Mouse (Mus musculus): ENCODE measurements around the gene Atrnl1. TPM values are rescaled to one million over a fixed set of nuclear protein-coding genes. Genes with fewer than 3 reads are reported as not detected.
"Not testable (repeated sequence)": the region's sequence is repeated elsewhere in the genome, so short reads cannot be mapped to it uniquely, and the experiment has no call there.

Gene Atrnl1
- polyA plus RNA-seq, 1 experiment from 2014 or later = 2.9 TPM

DNA sequence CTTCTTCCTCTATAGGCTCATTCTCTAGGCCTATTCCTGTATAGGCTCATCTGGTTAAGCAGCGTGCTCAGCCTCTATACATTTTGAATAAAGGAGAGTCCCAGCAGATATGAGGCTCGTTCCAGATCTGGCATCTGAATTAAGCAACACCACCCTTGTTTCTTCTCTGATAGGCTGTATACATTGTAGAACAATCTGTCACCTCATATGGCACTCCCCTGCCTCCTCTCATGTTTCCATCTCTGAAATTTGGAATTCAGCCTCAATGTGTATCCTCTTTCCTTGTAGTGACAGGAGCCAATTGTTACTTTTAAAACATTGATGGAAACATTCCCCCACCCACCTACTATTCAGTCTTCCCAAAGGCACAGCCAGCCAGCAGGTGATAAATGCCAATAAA, 414.2 kb downstream of the Atrnl1 start:
- H3K4me3 ChIP-seq (ENCODE audit: low read depth, low read length) = no peak overlapping the region
- no peak overlapping the region for H3K4me2 ChIP-seq
- H3K27ac ChIP-seq (ENCODE audit: low read depth, low read length) = no peak overlapping the region
- H3K9ac ChIP-seq (ENCODE audit: low read depth, low read length) = no peak overlapping the region
- no peaks in the 10 kb centered on the region for H3K4me1 ChIP-seq (replicated peaks; ENCODE audit: control insufficient read depth, insufficient read depth, low read length)
- no peaks in the 10 kb centered on the region for H3K9me3 ChIP-seq (ENCODE audit: control insufficient read depth, low read length)
- no peaks in the 10 kb centered on the region for H3K36me3 ChIP-seq (ENCODE audit: control insufficient read depth, insufficient read depth, low read length)
- DNase-seq (ENCODE audit: low spot score) = no peak
- no peaks in the 10 kb centered on the region for H3K27me3 ChIP-seq (replicated peaks; ENCODE audit: control insufficient read depth, insufficient read depth, low read length)
- no peak for ATAC-seq (replicated peaks; ENCODE audit: low FRiP score)
- WGBS = 94% methylated on average over 2 of the region's 2 CpGs

DNA sequence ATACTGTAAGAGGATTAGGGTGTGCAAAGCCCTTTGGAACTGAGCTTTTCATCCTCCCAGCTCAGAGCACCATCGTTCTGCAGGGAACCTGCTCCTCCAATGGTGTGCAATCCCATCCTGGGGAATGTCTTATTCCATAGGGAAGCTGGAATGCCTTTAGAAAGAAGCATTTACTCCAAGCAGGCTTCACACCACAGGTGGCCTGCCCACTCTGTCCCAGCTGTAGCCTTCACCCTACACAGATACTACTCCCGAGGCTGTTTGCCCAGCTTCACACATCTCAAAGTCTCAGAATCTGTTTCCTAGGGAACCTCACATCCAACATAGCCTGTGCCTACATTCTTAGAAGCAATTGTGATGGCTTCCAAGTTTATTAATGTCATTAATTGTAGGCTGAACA, 418.8 kb downstream of the Atrnl1 start:
- H3K36me3 ChIP-seq (ENCODE audit: control insufficient read depth, insufficient read depth, low read length) = no peaks in the 10 kb centered on the region; the same call in 1 of the 2 replicates
- H3K9ac ChIP-seq (ENCODE audit: low read depth, low read length) = no peak overlapping the region
- no peak overlapping the region for H3K4me2 ChIP-seq
- H3K4me3 ChIP-seq (ENCODE audit: low read depth, low read length) = no peak overlapping the region
- no peaks in the 10 kb centered on the region for H3K27me3 ChIP-seq (replicated peaks; ENCODE audit: control insufficient read depth, insufficient read depth, low read length)
- no peaks in the 10 kb centered on the region for H3K4me1 ChIP-seq (replicated peaks; ENCODE audit: control insufficient read depth, insufficient read depth, low read length)
- no peak overlapping the region for H3K27ac ChIP-seq (ENCODE audit: low read depth, low read length)
- no peak for ATAC-seq (replicated peaks; ENCODE audit: low FRiP score)
- H3K9me3 ChIP-seq (ENCODE audit: control insufficient read depth, low read length) = no peaks in the 10 kb centered on the region
- DNase-seq (ENCODE audit: low spot score) = no peak
- 61% methylated on average over 2 of the region's 2 CpGs for WGBS

DNA sequence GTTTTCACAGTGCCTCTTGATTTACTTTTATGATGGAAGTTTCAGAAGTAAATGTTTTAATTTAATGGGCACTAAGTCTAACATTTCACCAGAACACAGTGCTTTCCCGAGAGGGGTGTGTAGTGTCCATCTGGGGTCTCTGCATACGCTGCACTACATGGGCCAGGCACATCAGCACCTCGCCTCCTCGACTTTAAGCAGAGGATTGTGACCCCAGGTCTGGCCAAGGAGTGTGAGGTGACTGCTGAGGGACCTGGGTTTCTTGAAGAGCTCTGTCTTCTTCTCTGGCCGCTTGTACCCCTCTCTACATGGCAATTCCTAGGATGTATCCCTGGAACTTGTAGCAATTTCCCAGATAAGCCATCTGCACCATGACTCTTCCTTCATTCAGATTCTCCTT, 422.4 kb downstream of the Atrnl1 start:
- no peak for DNase-seq (ENCODE audit: low spot score)
- Histone ChIP-seq H3K4me3 (ENCODE audit: low read depth, low read length) (no peak overlapping the region), H3K4me2 (no peak overlapping the region), H3K27me3 (replicated peaks; ENCODE audit: control insufficient read depth, insufficient read depth, low read length) (no peaks in the 10 kb centered on the region), H3K9ac (ENCODE audit: low read depth, low read length) (no peak overlapping the region), H3K36me3 (ENCODE audit: control insufficient read depth, insufficient read depth, low read length) (no peaks in the 10 kb centered on the region; the same call in 1 of the 2 replicates), H3K4me1 (replicated peaks; ENCODE audit: control insufficient read depth, insufficient read depth, low read length) (no peaks in the 10 kb centered on the region), H3K9me3 (ENCODE audit: control insufficient read depth, low read length) (no peaks in the 10 kb centered on the region), H3K27ac (ENCODE audit: low read depth, low read length) (no peak overlapping the region)
- WGBS = 88% methylated on average over 5 of the region's 5 CpGs
- no peak for ATAC-seq (replicated peaks; ENCODE audit: low FRiP score)

DNA sequence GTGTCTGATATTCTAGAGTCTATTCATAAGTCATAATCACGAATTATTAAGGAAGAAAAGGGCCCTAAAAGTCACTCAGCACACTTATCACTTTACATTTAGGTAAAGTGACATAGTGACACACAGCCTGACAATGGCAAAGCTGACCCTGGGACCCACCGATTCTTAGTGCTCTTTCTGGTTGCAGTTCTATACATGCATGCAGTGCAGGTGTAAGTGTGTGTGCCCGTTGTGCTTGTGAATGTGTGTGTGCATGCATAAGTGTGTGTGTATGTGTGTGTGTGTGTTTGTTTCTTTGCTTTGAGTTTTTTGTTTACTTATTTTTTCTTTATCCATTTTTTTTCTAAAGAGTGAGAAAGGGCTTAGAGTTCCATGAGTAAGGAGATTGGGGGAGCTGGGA, 425.3 kb downstream of the Atrnl1 start:
- no peak overlapping the region for H3K4me2 ChIP-seq
- H3K27me3 ChIP-seq (replicated peaks; ENCODE audit: control insufficient read depth, insufficient read depth, low read length) = no peaks in the 10 kb centered on the region
- 81% methylated on average over 3 of the region's 3 CpGs for WGBS
- no peaks in the 10 kb centered on the region; the same call in 1 of the 2 replicates for H3K36me3 ChIP-seq (ENCODE audit: control insufficient read depth, insufficient read depth, low read length)
- ATAC-seq (replicated peaks; ENCODE audit: low FRiP score) = no peak
- DNase-seq (ENCODE audit: low spot score) = no peak
- H3K4me3 ChIP-seq (ENCODE audit: low read depth, low read length) = no peak overlapping the region
- no peak overlapping the region for H3K9ac ChIP-seq (ENCODE audit: low read depth, low read length)
- no peak overlapping the region for H3K27ac ChIP-seq (ENCODE audit: low read depth, low read length)
- H3K9me3 ChIP-seq (ENCODE audit: control insufficient read depth, low read length) = no peaks in the 10 kb centered on the region
- H3K4me1 ChIP-seq (replicated peaks; ENCODE audit: control insufficient read depth, insufficient read depth, low read length) = no peaks in the 10 kb centered on the region

DNA sequence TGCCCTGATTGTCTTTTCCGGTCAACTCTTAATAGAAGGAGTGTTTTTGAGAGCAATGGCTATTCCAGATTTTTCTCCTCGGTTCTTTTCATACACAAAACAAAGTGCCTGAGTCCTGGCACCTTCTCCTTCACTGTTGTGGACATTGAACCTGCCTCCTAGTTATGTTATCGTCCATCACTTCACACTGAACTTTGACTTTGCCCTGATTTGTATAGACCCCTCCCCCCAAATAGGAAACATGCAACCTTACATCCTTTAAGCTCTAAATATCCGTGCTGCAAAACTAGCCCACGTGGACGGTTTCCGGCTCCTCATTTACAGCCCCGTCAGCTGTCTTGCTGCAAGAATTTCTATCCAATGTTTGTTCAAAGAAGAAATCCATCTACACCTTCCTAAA, 432.3 kb downstream of the Atrnl1 start:
- Histone ChIP-seq H3K9me3 (ENCODE audit: control insufficient read depth, low read length) (no peaks in the 10 kb centered on the region), H3K4me1 (replicated peaks; ENCODE audit: control insufficient read depth, insufficient read depth, low read length) (no peaks in the 10 kb centered on the region), H3K9ac (ENCODE audit: low read depth, low read length) (no peak overlapping the region), H3K4me3 (ENCODE audit: low read depth, low read length) (no peak overlapping the region), H3K27ac (ENCODE audit: low read depth, low read length) (no peak overlapping the region), H3K27me3 (replicated peaks; ENCODE audit: control insufficient read depth, insufficient read depth, low read length) (no peaks in the 10 kb centered on the region), H3K4me2 (no peak overlapping the region), H3K36me3 (ENCODE audit: control insufficient read depth, insufficient read depth, low read length) (no peaks in the 10 kb centered on the region)
- ATAC-seq (replicated peaks; ENCODE audit: low FRiP score) = no peak
- no peak for DNase-seq (ENCODE audit: low spot score)
- WGBS = 85% methylated on average over 8 of the region's 8 CpGs

DNA sequence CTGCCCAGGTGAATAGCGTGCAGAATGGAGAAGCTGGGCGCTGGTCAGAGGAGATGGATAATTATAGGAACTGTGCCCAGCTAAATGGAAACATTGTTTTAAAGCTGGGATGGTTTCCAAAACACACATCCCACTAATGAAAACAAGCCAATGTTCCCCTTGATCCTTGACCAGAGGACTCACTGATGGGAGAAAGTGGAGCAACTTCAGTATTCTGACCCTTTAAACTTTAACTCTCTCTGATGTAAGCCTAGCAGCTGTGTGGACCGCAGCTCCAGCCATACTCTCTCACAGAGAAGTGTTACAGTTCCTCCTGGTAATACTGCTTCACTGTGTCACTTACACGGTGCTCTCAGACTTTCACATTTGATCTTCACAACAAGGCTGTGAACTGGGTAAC, 432.7 kb downstream of the Atrnl1 start:
- DNase-seq (ENCODE audit: low spot score) (no peak), ATAC-seq (replicated peaks; ENCODE audit: low FRiP score) (no peak)
- H3K4me2 ChIP-seq = no peak overlapping the region
- H3K27me3 ChIP-seq (replicated peaks; ENCODE audit: control insufficient read depth, insufficient read depth, low read length) = no peaks in the 10 kb centered on the region
- no peak overlapping the region for H3K4me3 ChIP-seq (ENCODE audit: low read depth, low read length)
- peak overlapping the region; percentile 8; the same call in 1 of the 2 replicates for H3K27ac ChIP-seq (ENCODE audit: low read depth, low read length)
- no peaks in the 10 kb centered on the region for H3K9me3 ChIP-seq (ENCODE audit: control insufficient read depth, low read length)
- H3K9ac ChIP-seq (ENCODE audit: low read depth, low read length) = no peak overlapping the region
- no peaks in the 10 kb centered on the region for H3K4me1 ChIP-seq (replicated peaks; ENCODE audit: control insufficient read depth, insufficient read depth, low read length)
- 76% methylated on average over 4 of the region's 4 CpGs for WGBS
- no peaks in the 10 kb centered on the region for H3K36me3 ChIP-seq (ENCODE audit: control insufficient read depth, insufficient read depth, low read length)

DNA sequence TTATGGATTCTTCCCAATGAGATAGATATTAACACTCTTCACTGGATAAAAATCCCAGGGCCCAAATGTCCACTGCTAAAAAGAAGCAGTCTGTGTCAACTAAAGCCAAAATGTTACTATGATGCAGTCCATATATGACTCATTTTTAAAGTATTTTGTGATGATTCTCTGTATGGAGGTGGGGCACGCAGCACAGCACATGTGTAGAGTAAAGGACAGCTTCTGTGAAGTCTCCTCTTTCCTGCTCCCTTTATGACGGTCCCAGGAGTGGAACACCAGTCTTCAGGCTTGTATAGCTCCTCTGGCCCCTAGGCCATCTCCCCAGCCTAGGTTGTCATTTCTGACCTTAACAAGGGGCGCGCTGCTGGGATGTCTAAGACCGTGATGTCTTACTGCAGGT, 434.0 kb downstream of the Atrnl1 start:
- Histone ChIP-seq H3K4me3 (ENCODE audit: low read depth, low read length) (no peak overlapping the region), H3K9ac (ENCODE audit: low read depth, low read length) (no peak overlapping the region), H3K27me3 (replicated peaks; ENCODE audit: control insufficient read depth, insufficient read depth, low read length) (no peaks in the 10 kb centered on the region), H3K9me3 (ENCODE audit: control insufficient read depth, low read length) (no peaks in the 10 kb centered on the region), H3K4me2 (no peak overlapping the region), H3K4me1 (replicated peaks; ENCODE audit: control insufficient read depth, insufficient read depth, low read length) (no peaks in the 10 kb centered on the region), H3K36me3 (ENCODE audit: control insufficient read depth, insufficient read depth, low read length) (no peaks in the 10 kb centered on the region), H3K27ac (ENCODE audit: low read depth, low read length) (no peak overlapping the region)
- ATAC-seq (replicated peaks; ENCODE audit: low FRiP score) (no peak), DNase-seq (ENCODE audit: low spot score) (no peak)
- 91% methylated on average over 5 of the region's 5 CpGs for WGBS

DNA sequence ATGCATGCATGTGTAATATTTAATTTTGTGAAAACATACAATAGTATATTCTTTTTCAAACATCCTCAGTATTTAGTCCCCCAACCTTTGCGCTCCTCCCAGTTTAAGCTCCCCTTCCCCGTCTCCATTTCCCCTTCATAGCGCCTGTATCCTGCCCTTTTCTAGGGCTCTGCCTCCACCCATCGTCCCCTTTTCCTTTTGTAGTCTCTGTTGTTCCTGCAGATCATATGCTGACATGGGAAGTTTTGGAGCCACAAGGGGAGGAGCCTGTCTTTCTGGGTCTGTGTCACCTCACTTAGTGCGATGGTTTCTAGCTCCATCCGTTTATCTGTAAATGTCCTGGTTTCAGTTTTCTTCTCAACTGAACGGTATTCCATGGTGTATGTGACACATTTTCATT, 435.8 kb downstream of the Atrnl1 start:
- H3K9me3 ChIP-seq (ENCODE audit: control insufficient read depth, low read length) = no peaks in the 10 kb centered on the region
- no peaks in the 10 kb centered on the region for H3K36me3 ChIP-seq (ENCODE audit: control insufficient read depth, insufficient read depth, low read length)
- no peak overlapping the region for H3K27ac ChIP-seq (ENCODE audit: low read depth, low read length)
- no peak overlapping the region for H3K4me3 ChIP-seq (ENCODE audit: low read depth, low read length)
- H3K9ac ChIP-seq (ENCODE audit: low read depth, low read length) = no peak overlapping the region
- H3K4me2 ChIP-seq = no peak overlapping the region
- no peak for DNase-seq (ENCODE audit: low spot score)
- ATAC-seq (replicated peaks; ENCODE audit: low FRiP score) = no peak
- WGBS = 78% methylated on average over 7 of the region's 7 CpGs
- no peaks in the 10 kb centered on the region for H3K4me1 ChIP-seq (replicated peaks; ENCODE audit: control insufficient read depth, insufficient read depth, low read length)
- no peaks in the 10 kb centered on the region for H3K27me3 ChIP-seq (replicated peaks; ENCODE audit: control insufficient read depth, insufficient read depth, low read length)

DNA sequence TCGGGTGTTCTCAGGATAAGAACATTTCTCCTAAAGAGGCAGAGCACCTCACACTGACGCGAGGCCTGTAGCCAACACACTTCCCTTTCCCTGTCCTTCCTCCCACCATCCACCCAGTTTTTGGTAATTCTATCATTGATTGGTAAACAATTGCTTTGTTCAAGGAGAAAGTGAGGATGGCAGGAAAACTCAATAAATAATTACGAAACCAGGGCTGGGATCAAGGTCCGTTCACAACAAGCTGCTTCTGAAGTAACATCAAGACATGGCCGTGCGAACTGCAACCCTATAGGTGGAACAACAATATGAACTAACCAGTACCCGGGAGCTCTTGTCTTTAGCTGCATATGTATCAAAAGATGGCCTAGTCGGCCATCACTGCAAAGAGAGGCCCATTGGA, 439.6 kb downstream of the Atrnl1 start:
- not testable (repeated sequence) for H3K9me3 ChIP-seq (ENCODE audit: control insufficient read depth, low read length); ATAC-seq (replicated peaks; ENCODE audit: low FRiP score)

More for the DNA sequence above, 439.6 kb downstream of the Atrnl1 start:
- 85% methylated on average over 8 of the region's 9 CpGs for WGBS
- H3K27me3 ChIP-seq (replicated peaks; ENCODE audit: control insufficient read depth, insufficient read depth, low read length); H3K4me1 ChIP-seq (replicated peaks; ENCODE audit: control insufficient read depth, insufficient read depth, low read length); DNase-seq (ENCODE audit: low spot score); H3K9ac ChIP-seq (ENCODE audit: low read depth, low read length); H3K4me2 ChIP-seq; H3K27ac ChIP-seq (ENCODE audit: low read depth, low read length); H3K4me3 ChIP-seq (ENCODE audit: low read depth, low read length); H3K36me3 ChIP-seq (ENCODE audit: control insufficient read depth, insufficient read depth, low read length): not testable (repeated sequence)
